Mouse (Mus musculus): ENCODE results near the gene 9230104L09Rik. TPM values are rescaled to one million over a fixed set of nuclear protein-coding genes. Genes with fewer than 3 reads are reported as not detected.
A peak's percentile ranks its signal among the peaks of the same experiment; 100 is the strongest.

The 9230104L09Rik gene
- not detected in 2 replicates for polyA plus RNA-seq (2016; fragmentation: Nextera tagmentation; extraction: Ambion mirVana)

- 70% methylated on average over 2 of the region's 2 CpGs for WGBS
- no peaks in the 10 kb centered on the region for H3K36me3 ChIP-seq
- no peaks in the 10 kb centered on the region for H3K4me1 ChIP-seq
- H3K27me3 ChIP-seq (ENCODE audit: low read depth, poor library complexity, severe bottlenecking): no peaks in the 10 kb centered on the region
- H3K4me3 ChIP-seq: no peak within 1 kb of the TSS
- H3K9me3 ChIP-seq (replicated peaks): no peaks in the 10 kb centered on the region
- H3K27ac ChIP-seq: no peak within 1 kb of the TSS
- DNase-seq (ENCODE audit: low spot score): no peak
Measured at GRCm38 (mm10) chr2:148864966-148865365, at the start of gene 9230104L09Rik. Gene 9230104L09Rik (minus strand): TSS chr2:148865038.

- H3K27me3 ChIP-seq (ENCODE audit: low read depth, poor library complexity, severe bottlenecking): no peaks in the 10 kb centered on the region
- no peaks in the 10 kb centered on the region for H3K4me1 ChIP-seq
Measured at GRCm38 (mm10) chr2:148902286-148902685, 37.4 kb upstream of the 9230104L09Rik start.

GRCm38 (mm10) chr2:148900305-148900704, 35.5 kb upstream of the 9230104L09Rik start:
- no peak overlapping the region for H3K27ac ChIP-seq
- H3K4me1 ChIP-seq: no peaks in the 10 kb centered on the region
- DNase-seq (ENCODE audit: low spot score): no peak
- no peaks in the 10 kb centered on the region for H3K36me3 ChIP-seq
- H3K4me3 ChIP-seq: no peak overlapping the region
- 71% methylated on average over 4 of the region's 4 CpGs for WGBS
- H3K27me3 ChIP-seq (ENCODE audit: low read depth, poor library complexity, severe bottlenecking): no peaks in the 10 kb centered on the region
- H3K9me3 ChIP-seq (replicated peaks): no peaks in the 10 kb centered on the region

More at GRCm38 (mm10) chr2:148902286-148902685, 37.4 kb upstream of the 9230104L09Rik start:
- Histone ChIP-seq H3K36me3 (no peaks in the 10 kb centered on the region), H3K4me3 (no peak overlapping the region), H3K9me3 (replicated peaks) (no peaks in the 10 kb centered on the region), H3K27ac (no peak overlapping the region)
- peak; percentile 64 for DNase-seq (ENCODE audit: low spot score)
- 7% methylated on average over 5 of the region's 5 CpGs for WGBS

GRCm38 (mm10) chr2:148896219-148896618, 31.4 kb upstream of the 9230104L09Rik start:
- no peaks in the 10 kb centered on the region for H3K9me3 ChIP-seq (replicated peaks)
- no peak overlapping the region for H3K27ac ChIP-seq
- H3K36me3 ChIP-seq: no peaks in the 10 kb centered on the region
- no peaks in the 10 kb centered on the region for H3K4me1 ChIP-seq
- no peak overlapping the region for H3K4me3 ChIP-seq
- DNase-seq (ENCODE audit: low spot score): no peak
- H3K27me3 ChIP-seq (ENCODE audit: low read depth, poor library complexity, severe bottlenecking): no peaks in the 10 kb centered on the region
- 87% methylated on average over 1 of the region's 1 CpGs for WGBS

GRCm38 (mm10) chr2:148893107-148893506, 28.3 kb upstream of the 9230104L09Rik start:
- H3K36me3 ChIP-seq: no peaks in the 10 kb centered on the region
- no peak for DNase-seq (ENCODE audit: low spot score)
- H3K27ac ChIP-seq: no peak overlapping the region
- H3K9me3 ChIP-seq (replicated peaks): no peaks in the 10 kb centered on the region
- no peaks in the 10 kb centered on the region for H3K27me3 ChIP-seq (ENCODE audit: low read depth, poor library complexity, severe bottlenecking)
- no peaks in the 10 kb centered on the region for H3K4me1 ChIP-seq
- no peak overlapping the region for H3K4me3 ChIP-seq

GRCm38 (mm10) chr2:148890021-148890851, 25.4 kb upstream of the 9230104L09Rik start:
- Histone ChIP-seq H3K4me1 (no peaks in the 10 kb centered on the region), H3K9me3 (replicated peaks) (no peaks in the 10 kb centered on the region), H3K27me3 (ENCODE audit: low read depth, poor library complexity, severe bottlenecking) (no peaks in the 10 kb centered on the region), H3K36me3 (no peaks in the 10 kb centered on the region), H3K27ac (no peak overlapping the region), H3K4me3 (no peak overlapping the region)
- no peak for DNase-seq (ENCODE audit: low spot score)
- WGBS: 83% methylated on average over 5 of the region's 5 CpGs

- Histone ChIP-seq H3K27me3 (ENCODE audit: low read depth, poor library complexity, severe bottlenecking) (no peaks in the 10 kb centered on the region), H3K27ac (no peak overlapping the region), H3K9me3 (replicated peaks) (no peaks in the 10 kb centered on the region), H3K4me1 (peaks cover 4% of the 10 kb centered on the region; the same call in 1 of the 2 replicates), H3K36me3 (no peaks in the 10 kb centered on the region), H3K4me3 (no peak overlapping the region)
- 82% methylated on average over 3 of the region's 3 CpGs for WGBS
- DNase-seq (ENCODE audit: low spot score): no peak
Measured at GRCm38 (mm10) chr2:148889331-148890010, 24.6 kb upstream of the 9230104L09Rik start.

- WGBS: 83% methylated on average over 3 of the region's 3 CpGs
- DNase-seq (ENCODE audit: low spot score): no peak
Measured at GRCm38 (mm10) chr2:148888872-148889271, 24.0 kb upstream of the 9230104L09Rik start.

GRCm38 (mm10) chr2:148884738-148885137, 19.9 kb upstream of the 9230104L09Rik start:
- no peak for DNase-seq (ENCODE audit: low spot score)
- Histone ChIP-seq H3K27ac (no peak overlapping the region), H3K4me3 (no peak overlapping the region), H3K9me3 (replicated peaks) (no peaks in the 10 kb centered on the region), H3K27me3 (ENCODE audit: low read depth, poor library complexity, severe bottlenecking) (no peaks in the 10 kb centered on the region), H3K4me1 (peaks cover 4% of the 10 kb centered on the region; the same call in 1 of the 2 replicates), H3K36me3 (no peaks in the 10 kb centered on the region)

More at GRCm38 (mm10) chr2:148888872-148889271, 24.0 kb upstream of the 9230104L09Rik start:
- no peak overlapping the region for H3K27ac ChIP-seq
- H3K4me1 ChIP-seq: peaks cover 4% of the 10 kb centered on the region; the same call in 1 of the 2 replicates
- no peaks in the 10 kb centered on the region for H3K9me3 ChIP-seq (replicated peaks)
- no peak overlapping the region for H3K4me3 ChIP-seq
- no peaks in the 10 kb centered on the region for H3K27me3 ChIP-seq (ENCODE audit: low read depth, poor library complexity, severe bottlenecking)
- H3K36me3 ChIP-seq: no peaks in the 10 kb centered on the region

- no peak for DNase-seq (ENCODE audit: low spot score)
- no peaks in the 10 kb centered on the region for H3K9me3 ChIP-seq (replicated peaks)
- H3K4me3 ChIP-seq: no peak overlapping the region
- H3K4me1 ChIP-seq: peaks cover 25% of the 10 kb centered on the region
- H3K27ac ChIP-seq: no peak overlapping the region
- H3K27me3 ChIP-seq (ENCODE audit: low read depth, poor library complexity, severe bottlenecking): no peaks in the 10 kb centered on the region
- H3K36me3 ChIP-seq: no peaks in the 10 kb centered on the region
- 29% methylated on average over 1 of the region's 1 CpGs for WGBS
Measured at GRCm38 (mm10) chr2:148879199-148879598, 14.4 kb upstream of the 9230104L09Rik start.

GRCm38 (mm10) chr2:148878641-148879130, 13.8 kb upstream of the 9230104L09Rik start:
- no peak for DNase-seq (ENCODE audit: low spot score)
- Histone ChIP-seq H3K27ac (no peak overlapping the region), H3K27me3 (ENCODE audit: low read depth, poor library complexity, severe bottlenecking) (no peaks in the 10 kb centered on the region), H3K4me1 (peaks cover 30% of the 10 kb centered on the region), H3K36me3 (no peaks in the 10 kb centered on the region), H3K4me3 (no peak overlapping the region), H3K9me3 (replicated peaks) (no peaks in the 10 kb centered on the region)
- WGBS: 19% methylated on average over 2 of the region's 2 CpGs

GRCm38 (mm10) chr2:148877016-148877770, 12.4 kb upstream of the 9230104L09Rik start:
- no peaks in the 10 kb centered on the region for H3K27me3 ChIP-seq (ENCODE audit: low read depth, poor library complexity, severe bottlenecking)
- peaks cover 9% of the 10 kb centered on the region for H3K36me3 ChIP-seq
- no peak for DNase-seq (ENCODE audit: low spot score)
- WGBS: 66% methylated on average over 3 of the region's 3 CpGs
- no peak overlapping the region for H3K4me3 ChIP-seq
- H3K9me3 ChIP-seq (replicated peaks): no peaks in the 10 kb centered on the region
- peaks cover 40% of the 10 kb centered on the region for H3K4me1 ChIP-seq
- no peak overlapping the region for H3K27ac ChIP-seq

All from limb, embryonic 10.5 days (tissue).